Mouse (Mus musculus): ENCODE results near the gene Mical2.

- TF ChIP-seq POLR2A (IDR thresholded peaks at IDR 0.05; ENCODE audit: borderline replicate concordance, insufficient read depth, low read length) (no peak), CTCF (IDR thresholded peaks at IDR 0.05; ENCODE audit: borderline replicate concordance, insufficient read depth, low read depth, low read length) (no peak)
These were observed 87.6 kb downstream of the Mical2 start for GRCm38 (mm10) chr7:112313211-112313610.
